In the genomic region with DNA sequence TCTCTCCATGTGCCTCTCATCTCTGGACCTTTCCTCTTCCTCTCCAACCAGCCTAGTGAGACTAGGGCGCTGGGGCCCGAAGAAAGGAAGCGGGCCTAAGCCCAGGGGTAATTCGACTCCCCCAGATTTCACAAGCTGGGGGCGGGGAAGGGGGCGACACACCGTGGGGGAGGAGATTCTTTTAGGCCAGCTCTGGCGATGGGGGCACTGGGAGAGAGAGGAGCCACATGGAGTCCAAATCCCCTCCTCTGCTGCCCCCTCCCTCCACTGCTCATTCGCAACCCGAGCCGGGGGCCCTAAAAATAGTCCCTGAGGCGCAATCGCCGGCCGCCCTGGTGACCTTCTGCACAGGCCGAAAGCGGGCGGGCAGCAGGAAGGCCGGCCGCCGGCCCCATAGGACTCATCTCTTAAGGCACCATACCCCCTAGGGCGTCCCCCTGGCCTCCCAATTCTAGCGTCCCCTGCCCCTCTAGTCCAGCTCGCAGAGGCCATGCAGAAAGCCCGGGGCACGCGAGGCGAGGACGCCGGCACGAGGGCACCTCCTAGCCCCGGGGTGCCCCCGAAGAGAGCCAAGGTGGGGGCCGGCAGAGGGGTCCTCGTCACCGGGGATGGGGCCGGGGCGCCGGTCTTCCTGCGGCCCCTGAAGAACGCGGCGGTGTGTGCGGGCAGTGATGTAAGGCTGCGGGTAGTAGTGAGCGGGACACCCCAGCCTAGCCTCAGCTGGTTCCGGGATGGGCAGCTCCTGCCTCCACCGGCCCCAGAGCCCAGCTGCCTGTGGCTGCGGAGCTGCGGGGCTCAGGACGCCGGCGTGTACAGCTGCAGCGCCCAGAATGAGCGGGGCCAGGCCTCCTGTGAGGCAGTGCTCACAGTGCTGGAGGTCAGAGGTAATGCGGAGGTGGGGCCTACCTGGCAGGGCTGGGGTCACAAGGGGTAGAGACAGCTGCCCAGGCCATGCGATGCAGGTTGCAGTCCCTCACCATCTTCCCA, we compare ENCODE assay signal across 9 mouse cellular contexts. TPM values are rescaled to one million over a fixed set of nuclear protein-coding genes. Genes with fewer than 3 reads are reported as not detected.
DNase-seq lines count a peak whose midpoint lies in the region; ATAC-seq and TF ChIP-seq lines count a peak whose summit lies in the region.
"Had no signal": no experiment of that assay in that cellular context is flagged by ENCODE, and none has a peak within 500 bp of the region (broad histone marks: within the 10 kb centered on the region; RNA-seq: fewer than 3 reads in every experiment).

A gene (plus strand): TSS at position 348 of the 987 bp plus-strand sequence.

- ATAC-seq in forebrain, embryonic 11.5 days (replicated peaks; ENCODE audit: low FRiP score): peak; percentile 42; the same call in 1 of the 2 replicates
- peak; percentile 56 for ATAC-seq in heart, postnatal 0 days (ENCODE audit: insufficient read depth, low read depth)
- 0 out of 2 replicates have a peak, but pooled peaks have one; percentile 31 for ATAC-seq in stomach, embryonic 15.5 days (ENCODE audit: insufficient read depth, low FRiP score, low read depth)

- peaks cover 10% of the 10 kb centered on the region for H3K27me3 ChIP-seq in forebrain, embryonic 11.5 days (ENCODE audit: control insufficient read depth, insufficient read depth, low read length)
- H3K27me3 ChIP-seq in heart, postnatal 0 days (ENCODE audit: control insufficient read depth, insufficient read depth, low read length): peaks cover 7% of the 10 kb centered on the region; the same call in 1 of the 2 replicates
- H3K27me3 ChIP-seq in limb, embryonic 10.5 days (ENCODE audit: low read depth, poor library complexity, severe bottlenecking): peaks cover 45% of the 10 kb centered on the region
- H3K27me3 ChIP-seq in stomach, embryonic 15.5 days (replicated peaks): peaks cover 8% of the 10 kb centered on the region

- DNase-seq in retina, postnatal 1 day: peak; percentile 34
- DNase-seq in retina, embryonic 14.5 days (ENCODE audit: low spot score): no peak
- no peak for DNase-seq in forebrain, embryonic 11.5 days (ENCODE audit: low spot score)
- DNase-seq in heart, postnatal 0 days (ENCODE audit: low spot score): peak; percentile 54
- peak; percentile 67 for DNase-seq in limb, embryonic 10.5 days (ENCODE audit: low spot score)
- DNase-seq in spleen, adult 18-20 months: no peak
- DNase-seq in spleen, postnatal 36 days (ENCODE audit: low spot score in 2 of 2): no peak

- peak within 1 kb of the TSS; percentile 20 for H3K9ac ChIP-seq in forebrain, embryonic 11.5 days (ENCODE audit: low read length)
- H3K9ac ChIP-seq in heart, postnatal 0 days (replicated peaks; ENCODE audit: low read depth, low read length): peak within 1 kb of the TSS; percentile 88
- peak within 1 kb of the TSS; percentile 1; the same call in 1 of the 2 replicates for H3K9ac ChIP-seq in stomach, embryonic 15.5 days

- no peak for TF ChIP-seq EP300 in heart, postnatal 0 days (IDR thresholded peaks at IDR 0.05; ENCODE audit: low read depth)

- no peaks in the 10 kb centered on the region for H3K9me3 ChIP-seq in forebrain, embryonic 11.5 days (ENCODE audit: control insufficient read depth, low read length)
- H3K9me3 ChIP-seq in heart, postnatal 0 days (replicated peaks; ENCODE audit: control insufficient read depth, low read length): no peaks in the 10 kb centered on the region
- no peaks in the 10 kb centered on the region for H3K9me3 ChIP-seq in limb, embryonic 10.5 days (replicated peaks)
- H3K9me3 ChIP-seq in stomach, embryonic 15.5 days: no peaks in the 10 kb centered on the region

- H3K36me3 ChIP-seq in forebrain, embryonic 11.5 days (ENCODE audit: control insufficient read depth, insufficient read depth, low read length): no peaks in the 10 kb centered on the region
- no peaks in the 10 kb centered on the region for H3K36me3 ChIP-seq in heart, postnatal 0 days (replicated peaks; ENCODE audit: control insufficient read depth, insufficient read depth, low read length)
- H3K36me3 ChIP-seq in limb, embryonic 10.5 days: no peaks in the 10 kb centered on the region
- no peaks in the 10 kb centered on the region for H3K36me3 ChIP-seq in stomach, embryonic 15.5 days

- H3K27ac ChIP-seq in forebrain, embryonic 11.5 days (ENCODE audit: low read depth, low read length): no peak within 1 kb of the TSS
- H3K27ac ChIP-seq in heart, postnatal 0 days (ENCODE audit: low read depth): peak within 1 kb of the TSS; percentile 97
- peak within 1 kb of the TSS; percentile 90 for H3K27ac ChIP-seq in limb, embryonic 10.5 days
- H3K27ac ChIP-seq in stomach, embryonic 15.5 days: no peak within 1 kb of the TSS

- H3K4me3 ChIP-seq in forebrain, embryonic 11.5 days (ENCODE audit: low read depth, low read length): peak within 1 kb of the TSS; percentile 8; the same call in 1 of the 2 replicates
- peak within 1 kb of the TSS; percentile 54 for H3K4me3 ChIP-seq in heart, postnatal 0 days (ENCODE audit: low read depth, low read length)
- H3K4me3 ChIP-seq in limb, embryonic 10.5 days: peak within 1 kb of the TSS; percentile 56
- peak within 1 kb of the TSS; percentile 32 for H3K4me3 ChIP-seq in stomach, embryonic 15.5 days (replicated peaks)

- peaks cover 7% of the 10 kb centered on the region for H3K4me1 ChIP-seq in forebrain, embryonic 11.5 days (replicated peaks; ENCODE audit: control insufficient read depth, insufficient read depth, low read length)
- H3K4me1 ChIP-seq in heart, postnatal 0 days (ENCODE audit: control insufficient read depth, insufficient read depth): peaks cover 34% of the 10 kb centered on the region
- H3K4me1 ChIP-seq in limb, embryonic 10.5 days: peaks cover 39% of the 10 kb centered on the region
- H3K4me1 ChIP-seq in stomach, embryonic 15.5 days: peaks cover 15% of the 10 kb centered on the region

- 5% methylated on average over 53 of the region's 57 CpGs for WGBS in forebrain, embryonic 11.5 days
- WGBS in heart, postnatal 0 days: 4% methylated on average over 56 of the region's 57 CpGs
- 3% methylated on average over 57 of the region's 57 CpGs for WGBS in limb, embryonic 10.5 days
- 10% methylated on average over 55 of the region's 57 CpGs for WGBS in stomach, embryonic 15.5 days

- H3K4me2 ChIP-seq in forebrain, embryonic 11.5 days (ENCODE audit: low read depth, low read length, severe bottlenecking): peak within 1 kb of the TSS; percentile 47
- peak within 1 kb of the TSS; percentile 81 for H3K4me2 ChIP-seq in heart, postnatal 0 days (ENCODE audit: low read depth, low read length)
- H3K4me2 ChIP-seq in stomach, embryonic 15.5 days: peak within 1 kb of the TSS; percentile 50

- no peak for TF ChIP-seq CTCF in heart, postnatal 0 days (IDR thresholded peaks at IDR 0.05; ENCODE audit: low read depth)

RNA-seq across cellular contexts. Expression of the gene that starts here (rescaled TPM):
- 14.1 and 16.0 TPM in 2 replicates for polyA plus RNA-seq in forebrain, embryonic 11.5 days (2014; fragmentation: Nextera tagmentation; extraction: Ambion mirVana)
- total RNA-seq in heart, postnatal 0 days (2014; rRNA removed; ENCODE audit: low replicate concordance): 95.0 and 105 TPM in 2 replicates
- 26.8 and 30.2 TPM in 2 replicates for polyA plus RNA-seq in heart, postnatal 0 days (2015; fragmentation: Nextera tagmentation; extraction: Ambion mirVana)
- polyA plus RNA-seq in limb, embryonic 10.5 days (2016; fragmentation: Nextera tagmentation; extraction: Ambion mirVana): 45.7 and 49.6 TPM in 2 replicates
- polyA plus RNA-seq in stomach, embryonic 15.5 days (2015; fragmentation: Nextera tagmentation; extraction: Ambion mirVana): 45.2 and 49.1 TPM in 2 replicates
- total RNA-seq: common myeloid progenitor, adult 5-6 weeks had no signal

Comparison
In these comparisons a context has a peak if more than half of its experiments do, and no peak if none do; other contexts are left out.
1. DNase-seq: peak in retina, postnatal 1 day (single experiment), heart, postnatal 0 days (single experiment) and limb, embryonic 10.5 days (single experiment); none in retina, embryonic 14.5 days (single experiment), forebrain, embryonic 11.5 days (single experiment), spleen, adult 18-20 months (0 of 2) and spleen, postnatal 36 days (0 of 2).
2. H3K27ac ChIP-seq: peak in heart, postnatal 0 days (single experiment) and limb, embryonic 10.5 days (single experiment); none in forebrain, embryonic 11.5 days (single experiment) and stomach, embryonic 15.5 days (single experiment).
3. H3K9ac ChIP-seq: peak in every context shown above with its lines; median percentile 88 in heart, postnatal 0 days; 20 in forebrain, embryonic 11.5 days; 1 in stomach, embryonic 15.5 days.
4. Peak in every context shown above with its lines, with median percentiles within 50 percentile points of each other: ATAC-seq, H3K4me2 ChIP-seq and H3K4me3 ChIP-seq.